Mouse (Mus musculus): ENCODE results near the gene Tmem242.

The Tmem242 gene

DNA sequence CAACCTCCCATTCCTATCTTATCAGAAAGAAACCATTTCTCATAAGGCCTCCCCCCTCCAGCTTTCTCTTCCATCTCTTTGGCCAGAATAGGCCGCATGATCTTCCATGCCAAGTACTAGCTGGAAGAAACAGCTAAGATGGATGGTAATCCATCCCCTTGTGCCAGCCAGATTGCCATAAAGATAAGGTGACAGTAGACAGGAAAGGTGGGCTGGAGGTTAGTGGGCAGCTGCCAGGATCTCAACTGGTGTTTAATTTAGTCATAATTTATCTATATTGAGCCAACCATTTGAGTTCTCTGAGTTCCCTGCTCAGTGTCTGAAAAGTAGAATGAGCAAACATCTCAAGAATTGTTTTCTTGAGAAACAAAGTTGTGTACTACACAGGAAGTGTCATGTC is 54.4 kb downstream of the Tmem242 start:
- DNase-seq (ENCODE audit: inconsistent age in 2 of 2, low spot score in 1 of 2), result no peak

DNA sequence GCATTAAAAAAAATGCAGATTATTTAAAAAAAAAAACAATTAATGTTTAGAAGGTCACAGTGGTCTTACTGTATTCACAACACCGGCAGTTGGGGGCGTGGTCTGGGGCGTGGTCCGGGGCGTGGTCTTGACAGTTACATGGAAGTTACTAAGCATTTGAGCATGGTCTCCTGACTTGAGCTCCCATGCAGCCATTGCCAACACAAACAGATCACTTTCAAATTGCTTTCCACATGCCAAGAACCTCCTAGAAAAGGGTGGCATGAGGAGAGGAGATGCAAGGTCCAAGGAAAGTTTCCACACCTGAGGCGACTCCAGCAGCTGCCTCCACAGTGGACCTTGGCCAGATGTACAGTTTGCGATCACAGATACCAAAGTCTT is 62.1 kb downstream of the Tmem242 start:
- peak; percentile 19 to 49 for DNase-seq (ENCODE audit: inconsistent age in 2 of 2, low spot score in 1 of 2)

DNA sequence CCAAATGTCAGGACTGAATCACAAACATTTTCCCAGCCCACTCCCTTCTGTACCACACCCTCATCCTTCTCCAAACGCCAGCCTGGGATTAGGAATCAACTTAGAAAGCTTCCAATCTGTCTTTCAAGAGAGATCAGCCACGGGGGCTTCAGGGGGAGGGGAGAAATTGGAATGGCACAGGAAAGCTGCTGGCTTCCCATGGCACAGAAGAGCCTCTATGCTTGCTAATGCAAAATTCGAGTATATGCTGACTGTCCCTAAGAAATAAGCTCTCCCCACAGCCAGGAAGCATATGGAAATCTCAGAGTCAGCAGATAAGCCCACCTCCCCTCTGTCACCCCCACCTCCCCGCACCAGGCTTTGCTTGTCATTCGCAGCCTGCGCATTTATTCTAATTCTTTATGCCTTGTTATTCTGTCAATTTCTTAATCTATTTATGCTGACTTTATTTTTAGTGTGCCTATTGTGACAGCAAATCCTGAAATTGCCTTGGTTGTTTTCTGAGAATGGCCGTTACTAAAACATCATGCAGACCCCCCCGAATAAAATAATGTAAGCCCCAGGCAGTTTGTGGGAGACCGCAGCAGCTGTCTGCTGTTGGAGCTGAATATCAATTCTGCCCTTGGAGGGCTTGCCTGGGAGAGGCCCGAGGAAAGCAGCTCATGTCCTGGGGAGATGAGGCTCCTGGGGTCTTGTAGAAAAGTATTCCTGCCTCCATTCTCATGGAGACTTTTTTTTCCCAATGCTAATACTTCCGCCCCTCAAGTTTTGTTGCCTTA is 62.7 kb downstream of the Tmem242 start:
- no peak for DNase-seq (ENCODE audit: inconsistent age in 2 of 2, low spot score in 1 of 2)

DNA sequence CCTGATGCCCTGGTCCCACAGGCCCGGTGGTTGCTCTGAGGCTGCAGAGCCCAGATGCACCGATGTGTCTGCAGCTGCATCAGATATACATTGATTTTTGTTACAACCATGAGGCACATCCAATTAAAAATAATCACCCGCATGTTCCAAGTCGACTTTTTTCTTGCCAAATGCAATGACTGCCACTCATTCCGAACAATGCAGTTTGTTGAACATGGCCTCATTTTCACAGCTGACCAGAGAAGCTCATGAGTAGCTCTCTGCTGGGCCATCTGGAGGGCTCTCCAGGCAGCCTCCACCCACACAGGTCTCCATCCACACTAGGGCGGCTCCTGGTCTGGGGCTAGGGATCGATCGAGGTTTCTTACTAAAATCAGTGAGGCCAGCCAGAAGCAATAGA is 67.1 kb downstream of the Tmem242 start:
- DNase-seq (ENCODE audit: inconsistent age in 2 of 2, low spot score in 1 of 2), result no peak

DNA sequence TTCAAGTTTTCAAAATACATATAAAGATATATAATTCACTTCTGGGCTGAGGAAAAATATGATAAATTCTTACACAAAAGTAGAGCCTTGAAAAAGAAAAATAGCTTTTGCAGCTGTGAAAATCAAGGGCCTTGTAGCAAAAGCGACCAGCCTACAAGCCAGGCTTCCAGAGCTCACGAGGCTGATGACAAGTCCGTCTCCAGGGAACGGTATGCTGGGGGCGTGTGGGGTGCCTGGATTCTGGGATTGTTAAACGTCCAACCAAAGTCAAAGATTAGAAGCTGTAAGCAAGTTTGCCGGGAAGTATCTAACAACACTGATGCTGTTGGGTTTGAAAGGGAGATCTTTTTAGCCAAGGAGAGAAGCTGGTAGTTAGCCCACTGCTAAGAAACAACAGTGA is 68.5 kb downstream of the Tmem242 start:
- no peak for DNase-seq (ENCODE audit: inconsistent age in 2 of 2, low spot score in 1 of 2)

DNA sequence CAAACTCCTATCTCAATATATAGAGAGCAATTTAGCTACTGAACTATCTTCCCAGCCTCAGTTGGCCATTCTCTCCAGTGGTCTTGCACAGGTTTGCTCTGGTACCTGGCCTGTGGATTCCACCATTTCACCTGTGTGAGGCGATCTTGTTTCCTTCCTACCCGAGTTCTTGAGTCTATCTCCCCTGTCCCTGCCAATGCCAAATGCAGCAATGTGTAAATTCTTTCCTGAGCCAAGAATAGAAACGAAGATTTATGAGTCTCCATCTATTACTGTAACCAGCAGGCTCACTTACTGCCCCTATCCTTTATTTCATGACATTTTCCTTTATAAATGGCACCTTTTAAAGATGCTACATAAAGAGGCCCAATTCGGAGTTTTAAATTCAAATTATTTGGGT is 69.0 kb downstream of the Tmem242 start:
- no peak for DNase-seq (ENCODE audit: inconsistent age in 2 of 2, low spot score in 1 of 2)

DNA sequence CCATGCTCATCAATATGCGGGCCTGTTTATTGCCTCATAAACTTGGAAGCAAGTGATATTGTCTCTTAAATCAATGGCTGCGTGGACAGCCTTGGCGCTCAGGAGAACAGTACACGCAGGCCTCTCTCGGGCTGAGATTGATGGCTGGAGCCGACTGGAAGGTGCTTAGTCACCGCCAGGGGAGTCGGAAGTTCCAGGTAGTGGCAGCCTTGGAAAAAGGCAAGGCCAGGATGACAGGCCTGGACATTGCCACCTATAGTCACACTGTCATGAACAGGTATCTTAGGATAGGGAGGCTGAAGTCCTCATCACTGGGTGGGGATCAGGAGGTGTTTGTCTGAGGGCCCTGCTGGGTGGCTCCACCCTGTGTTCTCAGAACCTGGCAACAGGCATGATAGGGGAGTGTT is 74.1 kb downstream of the Tmem242 start:
- peak; percentile 24 to 66 for DNase-seq (ENCODE audit: inconsistent age in 2 of 2, low spot score in 1 of 2)

All from adrenal gland, adult (tissue).